Mouse (Mus musculus) ES-E14 (cell line): ENCODE measurements at regions not wholly inside any gene's neighbourhood (a gene's known extent, or its start where the extent isn't known, plus 50 kb on each side); places are given as distances from the start of the nearest gene placed in this dataset.
A peak's percentile ranks its signal among the peaks of the same experiment; 100 is the strongest.

Experiments used
- DNase-seq: peaks from one replicate; pipeline ENCODE4 v3.0.0-alpha.2; 2013; ENCODE audit warnings: low read depth, low spot score
- H3K27ac ChIP-seq: 2 replicates; pipeline ENCODE4 v1.5.1; 2012; ENCODE audit warnings: low read depth, mild to moderate bottlenecking, low read length, moderate library complexity, mixed read lengths; ENCODE audit not compliant: poor library complexity, insufficient read depth, severe bottlenecking
- H3K36me3 ChIP-seq: 2 replicates; pipeline ENCODE4 v1.6.1; 2012; ENCODE audit warnings: mild to moderate bottlenecking, low read length, moderate library complexity, mixed read lengths; ENCODE audit not compliant: control insufficient read depth, poor library complexity, insufficient read depth, severe bottlenecking
- H3K4me1 ChIP-seq, 2 experiments: fragments of 150-350 bp in 1 of 2; sonication (generic) in 1 of 2; 2 replicates each; pipeline ENCODE4 v1.6.1; 2012; ENCODE audit warnings: low read length in 2 of 2, mild to moderate bottlenecking in 1 of 2, mixed read lengths in 1 of 2; ENCODE audit not compliant: control insufficient read depth in 2 of 2, insufficient read depth in 2 of 2, poor library complexity in 1 of 2
- H3K4me3 ChIP-seq, 2 experiments: fragments of 150-350 bp in 1 of 2; sonication (generic) in 1 of 2; 2 replicates each; pipeline ENCODE4 v1.5.1; 2012; ENCODE audit warnings: low read length in 2 of 2, low read depth in 1 of 2, mild to moderate bottlenecking in 1 of 2, mixed read lengths in 1 of 2; ENCODE audit not compliant: insufficient read depth in 1 of 2, poor library complexity in 1 of 2, severe bottlenecking in 1 of 2
- H3K9ac ChIP-seq: 2 replicates; pipeline ENCODE4 v1.6.1; 2012; ENCODE audit warnings: low read depth, mild to moderate bottlenecking, low read length, mixed read lengths; ENCODE audit not compliant: poor library complexity, insufficient read depth, severe bottlenecking
- H3K9me3 ChIP-seq: fragments of 150-350 bp; sonication (generic); 2 replicates; pipeline ENCODE4 v1.6.1; 2012; ENCODE audit warnings: low read depth, mild to moderate bottlenecking, low read length; ENCODE audit not compliant: control insufficient read depth, insufficient read depth
- CHD2 ChIP-seq: IDR thresholded peaks from 2 replicates; pipeline ENCODE4 v1.6.1; 2014; ENCODE audit warnings: mild to moderate bottlenecking, low read depth, low read length, inconsistent platforms
- HCFC1 ChIP-seq: IDR thresholded peaks from 2 replicates; pipeline ENCODE4 v1.6.1; 2012; ENCODE audit warnings: low read length, inconsistent platforms, borderline replicate concordance; ENCODE audit not compliant: insufficient read depth
- MAFK ChIP-seq: IDR thresholded peaks from 2 replicates; pipeline ENCODE4 v1.6.1; 2014; ENCODE audit warnings: mild to moderate bottlenecking, low read depth, low read length, inconsistent platforms; ENCODE audit not compliant: insufficient read depth
- ZC3H11A ChIP-seq: IDR thresholded peaks from 2 replicates; pipeline ENCODE4 v1.6.1; 2012; ENCODE audit warnings: low read depth, mild to moderate bottlenecking, inconsistent platforms, low read length, borderline replicate concordance
- ZNF384 ChIP-seq: IDR thresholded peaks from 2 replicates; pipeline ENCODE4 v1.6.1; 2012; ENCODE audit warnings: low read depth, low read length, inconsistent platforms
- in situ Hi-C, 2 experiments: fragments of 600-800 bp; cut with MboI; formaldehyde crosslinking; loops; one replicate each; pipeline ENCODE4 v1.15.1; 2025; ENCODE audit warnings: low sequenced_read_pairs in 2 of 2, inconsistent platforms in 1 of 2; ENCODE audit not compliant: unreplicated experiment in 2 of 2

GRCm38 (mm10) chr4:97432094-97432493, 249.1 kb upstream of the Gm10192 start:
- in situ Hi-C loops: no loop called here
- no peak for DNase-seq
- H3K27ac ChIP-seq: no peak overlapping the region
- no peaks in the 10 kb centered on the region for H3K4me1 ChIP-seq
- no peak overlapping the region for H3K4me3 ChIP-seq
- TF ChIP-seq MAFK: no peak
- no peak for TF ChIP-seq ZNF384
- no peak for TF ChIP-seq CHD2
- no peak for TF ChIP-seq HCFC1
- TF ChIP-seq ZC3H11A: no peak
- no peaks in the 10 kb centered on the region for H3K9me3 ChIP-seq
- H3K36me3 ChIP-seq: no peaks in the 10 kb centered on the region
- no peak overlapping the region for H3K9ac ChIP-seq

- in situ Hi-C loops: no loop called here
Observed at GRCm38 (mm10) chr4:97431239-97431638, 248.3 kb upstream of the Gm10192 start.

GRCm38 (mm10) chr4:97419845-97420244, 236.9 kb upstream of the Gm10192 start:
- Histone ChIP-seq H3K4me3 (no peak overlapping the region), H3K27ac (no peak overlapping the region), H3K9ac (no peak overlapping the region), H3K36me3 (no peaks in the 10 kb centered on the region), H3K4me1 (no peaks in the 10 kb centered on the region), H3K9me3 (no peaks in the 10 kb centered on the region)
- TF ChIP-seq ZC3H11A (no peak), CHD2 (no peak), MAFK (no peak), ZNF384 (no peak), HCFC1 (no peak)
- in situ Hi-C loops: no loop called here
- no peak for DNase-seq

More at GRCm38 (mm10) chr4:97431239-97431638, 248.3 kb upstream of the Gm10192 start:
- no peaks in the 10 kb centered on the region for H3K36me3 ChIP-seq
- H3K9ac ChIP-seq: no peak overlapping the region
- H3K9me3 ChIP-seq: no peaks in the 10 kb centered on the region
- DNase-seq: no peak
- TF ChIP-seq CHD2: no peak
- no peak for TF ChIP-seq ZC3H11A
- no peak for TF ChIP-seq HCFC1
- TF ChIP-seq ZNF384: no peak
- no peak for TF ChIP-seq MAFK
- no peak overlapping the region for H3K27ac ChIP-seq
- H3K4me3 ChIP-seq: no peak overlapping the region
- H3K4me1 ChIP-seq: no peaks in the 10 kb centered on the region

GRCm38 (mm10) chr4:97418616-97419015, 235.7 kb upstream of the Gm10192 start:
- Histone ChIP-seq H3K9me3 (no peaks in the 10 kb centered on the region), H3K4me1 (no peaks in the 10 kb centered on the region), H3K36me3 (no peaks in the 10 kb centered on the region), H3K4me3 (no peak overlapping the region), H3K9ac (no peak overlapping the region), H3K27ac (no peak overlapping the region)
- TF ChIP-seq ZC3H11A: no peak
- no peak for TF ChIP-seq MAFK
- TF ChIP-seq ZNF384: no peak
- TF ChIP-seq HCFC1: no peak
- no peak for TF ChIP-seq CHD2
- DNase-seq: no peak
- in situ Hi-C loops: no loop called here

GRCm38 (mm10) chr4:97417943-97418342, 235.0 kb upstream of the Gm10192 start:
- no peaks in the 10 kb centered on the region for H3K9me3 ChIP-seq
- H3K9ac ChIP-seq: no peak overlapping the region
- in situ Hi-C loops: no loop called here
- TF ChIP-seq MAFK (no peak), ZNF384 (no peak), HCFC1 (no peak)
- no peaks in the 10 kb centered on the region for H3K36me3 ChIP-seq
- H3K4me1 ChIP-seq: no peaks in the 10 kb centered on the region
- peak; percentile 3 for DNase-seq
- H3K27ac ChIP-seq: no peak overlapping the region
- H3K4me3 ChIP-seq: no peak overlapping the region
